Mouse (Mus musculus) cerebellum, adult 2 months (tissue): ENCODE measurements around the gene Nap1l1.

ENCODE experiments used
- CTCF ChIP-seq: fragments of 200-500 bp; IDR thresholded peaks from 2 replicates; pipeline ENCODE4 v1.5.1; 2011; ENCODE audit warnings: low read depth, mild to moderate bottlenecking, control low read depth, low read length, moderate library complexity, borderline replicate concordance; ENCODE audit not compliant: insufficient read depth
- POLR2A ChIP-seq: fragments of 200-500 bp; IDR thresholded peaks from 2 replicates; pipeline ENCODE4 v1.6.1; 2011; ENCODE audit warnings: low read length, control low read depth, borderline replicate concordance; ENCODE audit not compliant: insufficient read depth

GRCm38 (mm10) chr10:111504606-111505005, 31.6 kb downstream of the Nap1l1 start:
- no peak for TF ChIP-seq CTCF
- no peak for TF ChIP-seq POLR2A
